Mouse (Mus musculus) stomach, postnatal 0 days (tissue): ENCODE data around the gene Pgm2l1.

Experiments used
- CTCF ChIP-seq: IDR thresholded peaks from 2 replicates; pipeline ENCODE4 v1.5.1; 2016; ENCODE audit warnings: antibody characterized with exemption, low read depth, mild to moderate bottlenecking, moderate library complexity
- EP300 ChIP-seq: optimal IDR thresholded peaks from 2 replicates; pipeline ENCODE3; 2016; ENCODE audit warnings: antibody characterized with exemption

DNA sequence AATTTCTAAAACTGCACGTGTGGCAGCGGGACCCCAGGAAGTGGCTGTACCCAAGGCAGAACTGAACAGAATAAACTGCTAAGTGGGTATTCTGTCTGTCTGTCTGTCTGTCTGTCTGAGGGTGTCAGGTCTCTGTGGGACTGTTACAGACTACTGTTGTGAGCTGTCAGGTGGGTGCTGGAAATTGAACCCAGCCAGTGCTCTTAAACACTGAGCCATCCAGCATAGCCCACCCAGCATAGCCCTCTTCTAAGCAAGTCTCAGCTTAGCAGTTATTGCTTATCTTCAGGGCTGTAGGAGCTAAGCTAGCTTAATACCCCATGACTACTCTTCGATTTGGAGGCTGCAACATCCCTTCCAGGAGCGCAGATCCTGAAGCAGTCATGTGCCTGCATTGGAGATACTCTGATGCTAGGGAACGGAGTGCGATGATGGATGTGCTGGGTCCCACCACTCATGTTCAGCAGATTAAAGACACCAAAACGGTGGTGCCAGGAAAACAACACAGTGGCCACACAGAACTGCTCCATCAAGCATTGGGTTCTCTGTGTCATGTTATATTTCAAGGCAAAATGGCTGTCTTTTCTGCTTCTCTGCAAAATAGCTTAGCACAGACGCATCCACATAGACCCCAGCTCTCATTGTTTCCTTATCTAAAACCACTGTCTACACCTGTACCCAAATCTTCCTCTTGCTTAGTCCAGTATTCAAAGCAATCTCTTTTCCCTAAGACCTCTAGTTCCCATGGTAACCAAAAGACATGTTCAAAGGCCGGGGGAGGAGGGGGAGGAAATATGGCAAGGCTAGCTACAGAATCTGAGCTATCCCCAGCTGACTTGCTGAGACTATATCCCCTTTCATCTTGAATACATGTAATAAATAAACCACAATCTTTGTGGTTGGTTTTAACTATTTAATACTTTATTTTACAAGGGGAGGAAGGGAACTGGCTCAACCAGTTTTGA, 10.3 kb upstream of the Pgm2l1 start:
- TF ChIP-seq CTCF (no peak), EP300 (no peak)
